Mouse (Mus musculus) gastrocnemius, adult 18-20 months (tissue): ENCODE measurements around the gene Gm31571. TPM values are rescaled to one million over a fixed set of nuclear protein-coding genes. Genes with fewer than 3 reads are reported as not detected.
"Not testable (repeated sequence)": the region's sequence is repeated elsewhere in the genome, so short reads cannot be mapped to it uniquely, and the experiment has no call there.

Source experiments
- DNase-seq: peaks from one replicate; pipeline ENCODE4 v3.0.0; 2021; ENCODE audit warnings: low spot score
- long read RNA-seq, 2 experiments: library from polyadenylated mRNA; stranded (forward); transcript quantifications; one replicate each; pipeline ENCODE4 v2.0.0; 2021
- total RNA-seq, 2 experiments: library from RNA; stranded (reverse); gene quantifications; 2 replicates each; pipeline ENCODE4 v1.2.3; 2021

Gm31571 gene
- total RNA-seq = not detected
- long read RNA-seq, experiment 1 = 0 reads
- long read RNA-seq, experiment 2 = 0 reads

- DNase-seq = not testable (repeated sequence)
Measured at GRCm38 (mm10) chrY:22051253-22051652, at the start of gene Gm31571. Gm31571 (minus strand) TSS chrY:22051353.
